Mouse (Mus musculus) limb, embryonic 15.5 days (tissue): Measurements from ENCODE around the gene Snapc4. TPM values are rescaled to one million over a fixed set of nuclear protein-coding genes. Genes with fewer than 3 reads are reported as not detected.
"Not testable (repeated sequence)": the region's sequence is repeated elsewhere in the genome, so short reads cannot be mapped to it uniquely, and the experiment has no call there.

Experiments used
- ATAC-seq: fragments of 200-750 bp; cut with Nextera tagmentation; 2 replicates; pipeline ENCODE4 v1.8.0; 2017; ENCODE audit warnings: low read depth, moderate TSS enrichment; ENCODE audit not compliant: insufficient number of reproducible peaks, low FRiP score, low TSS enrichment
- H3K27ac ChIP-seq: fragments of 300-500 bp; sonication (generic); 2 replicates; pipeline ENCODE4 v1.5.1; 2015; ENCODE audit warnings: moderate library complexity, mild to moderate bottlenecking, inconsistent platforms
- H3K27me3 ChIP-seq: fragments of 300-500 bp; sonication (generic); 2 replicates; pipeline ENCODE4 v1.6.1; 2015; ENCODE audit warnings: inconsistent platforms
- H3K36me3 ChIP-seq: fragments of 300-500 bp; sonication (generic); 2 replicates; pipeline ENCODE4 v1.6.1; 2015; ENCODE audit warnings: inconsistent platforms
- H3K4me1 ChIP-seq: fragments of 300-500 bp; sonication (generic); 2 replicates; pipeline ENCODE4 v1.6.1; 2015; ENCODE audit warnings: inconsistent platforms
- H3K4me2 ChIP-seq: fragments of 300-500 bp; sonication (generic); 2 replicates; pipeline ENCODE4 v1.6.1; 2015; ENCODE audit warnings: mild to moderate bottlenecking, inconsistent platforms
- H3K4me3 ChIP-seq: fragments of 300-500 bp; sonication (generic); 2 replicates; pipeline ENCODE4 v1.5.1; 2015; ENCODE audit warnings: mild to moderate bottlenecking, inconsistent platforms
- H3K9ac ChIP-seq: fragments of 300-500 bp; sonication (generic); 2 replicates; pipeline ENCODE4 v1.6.1; 2015; ENCODE audit warnings: inconsistent platforms
- H3K9me3 ChIP-seq: fragments of 300-500 bp; sonication (generic); 2 replicates; pipeline ENCODE4 v1.6.1; 2016; ENCODE audit warnings: inconsistent platforms
- WGBS: fragments of 180-500 bp; shearing (Covaris S2); methylation state at CpG from one replicate; pipeline ENCODE4 v1.1.7; 2015; 5-methylcytosine and 5-hydroxymethylcytosine counted together
- polyA plus RNA-seq: library from polyadenylated mRNA; unstranded; fragments of >200 nt; fragmentation: Nextera tagmentation; extraction: Ambion mirVana; gene quantifications from 2 replicates; pipeline ENCODE4 v1.2.1, GENCODE M21; 2015

The Snapc4 gene
- polyA plus RNA-seq, 1 experiment from 2014 or later = 25.8 TPM

- H3K9ac ChIP-seq = no peak overlapping the region
- H3K4me2 ChIP-seq = no peak overlapping the region
- no peak overlapping the region for H3K27ac ChIP-seq
- no peak for ATAC-seq
- H3K36me3 ChIP-seq = peaks cover 57% of the 10 kb centered on the region
- H3K4me1 ChIP-seq = peaks cover 17% of the 10 kb centered on the region
- WGBS = 84% methylated on average over 1 of the region's 1 CpGs
- no peaks in the 10 kb centered on the region for H3K27me3 ChIP-seq
- H3K9me3 ChIP-seq = no peaks in the 10 kb centered on the region
- H3K4me3 ChIP-seq = no peak overlapping the region
These were observed 21.8 kb upstream of the Snapc4 start for GRCm38 (mm10) chr2:26402265-26402664.

GRCm38 (mm10) chr2:26401023-26401422, 20.6 kb upstream of the Snapc4 start:
- ATAC-seq = no peak
- no peaks in the 10 kb centered on the region for H3K27me3 ChIP-seq
- H3K36me3 ChIP-seq = peaks cover 70% of the 10 kb centered on the region
- no peak overlapping the region for H3K9ac ChIP-seq
- H3K4me1 ChIP-seq = peaks cover 5% of the 10 kb centered on the region
- H3K27ac ChIP-seq = no peak overlapping the region
- no peak overlapping the region for H3K4me2 ChIP-seq
- no peak overlapping the region for H3K4me3 ChIP-seq
- no peaks in the 10 kb centered on the region for H3K9me3 ChIP-seq
- WGBS = 85% methylated on average over 4 of the region's 4 CpGs

DNA sequence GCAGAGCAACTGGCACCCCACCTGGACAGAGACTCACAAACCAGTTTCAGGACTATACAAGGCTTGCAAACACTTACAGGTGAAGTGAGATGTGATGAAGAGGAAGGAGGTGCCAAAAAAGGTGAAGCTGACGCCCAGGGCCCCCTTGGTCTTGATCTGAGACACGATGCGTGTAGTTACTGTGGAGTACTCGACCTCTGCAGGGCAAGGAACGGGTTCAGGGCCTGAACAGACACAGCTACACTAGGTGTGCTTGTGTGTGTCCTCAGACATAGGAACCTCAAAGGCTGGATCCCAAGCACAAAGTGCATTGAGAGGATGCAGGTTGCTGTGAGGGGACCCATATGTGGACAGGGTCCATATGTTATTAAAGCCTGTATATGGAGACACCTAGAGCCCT, 19.8 kb upstream of the Snapc4 start:
- Histone ChIP-seq H3K9me3 (no peaks in the 10 kb centered on the region), H3K4me2 (no peak overlapping the region), H3K4me3 (no peak overlapping the region), H3K36me3 (peaks cover 77% of the 10 kb centered on the region), H3K4me1 (no peaks in the 10 kb centered on the region), H3K27ac (no peak overlapping the region), H3K9ac (no peak overlapping the region), H3K27me3 (no peaks in the 10 kb centered on the region)
- ATAC-seq = no peak
- WGBS = 88% methylated on average over 5 of the region's 5 CpGs

DNA sequence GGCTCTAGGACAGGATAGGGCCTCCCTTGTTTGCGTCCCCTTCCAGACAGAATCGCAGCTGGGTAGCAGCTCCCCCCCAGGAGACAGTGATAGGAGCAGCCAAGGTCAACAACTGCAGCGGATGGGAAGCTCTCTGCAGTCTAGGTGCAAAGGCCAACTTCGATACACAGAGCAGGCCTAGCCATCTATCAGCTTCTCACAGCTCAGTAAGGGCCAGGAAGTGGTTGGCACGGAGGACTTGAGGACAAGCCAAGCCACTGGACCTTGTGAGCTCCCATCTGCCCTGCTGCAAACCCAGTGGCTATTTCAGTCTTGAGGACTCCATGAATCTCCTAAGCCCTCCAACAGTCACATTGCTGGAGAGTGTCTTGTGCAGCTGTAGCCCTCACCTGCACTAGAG, 19.2 kb upstream of the Snapc4 start:
- Histone ChIP-seq H3K4me2 (no peak overlapping the region), H3K4me1 (no peaks in the 10 kb centered on the region), H3K36me3 (peaks cover 84% of the 10 kb centered on the region), H3K9me3 (no peaks in the 10 kb centered on the region), H3K27me3 (no peaks in the 10 kb centered on the region), H3K27ac (no peak overlapping the region), H3K9ac (0 out of 2 replicates have a peak overlapping the region, but pooled peaks have one; percentile 2), H3K4me3 (no peak overlapping the region)
- 86% methylated on average over 5 of the region's 5 CpGs for WGBS
- ATAC-seq = no peak

DNA sequence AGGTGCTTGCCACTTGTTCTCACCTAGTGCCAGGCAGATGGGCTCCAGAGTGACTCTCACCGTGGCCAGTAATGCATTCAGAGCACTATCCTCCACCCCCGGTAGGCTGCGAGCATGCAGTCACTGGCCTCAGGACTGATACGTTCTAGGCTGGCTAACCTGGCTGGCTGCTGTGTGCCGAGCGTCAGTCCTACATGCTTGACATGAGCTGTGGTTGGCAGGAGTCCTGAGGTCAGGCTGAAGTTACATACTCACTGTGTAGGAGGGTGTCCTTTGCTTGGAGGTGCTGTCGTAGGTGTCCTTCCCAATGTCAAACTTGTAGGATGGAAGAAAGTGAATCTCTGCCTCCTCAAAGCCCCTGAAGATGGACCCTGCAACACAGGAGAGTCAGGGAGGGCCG, 18.5 kb upstream of the Snapc4 start:
- H3K36me3 ChIP-seq = peaks cover 90% of the 10 kb centered on the region
- WGBS = 86% methylated on average over 8 of the region's 8 CpGs
- no peak overlapping the region for H3K9ac ChIP-seq
- no peaks in the 10 kb centered on the region for H3K9me3 ChIP-seq
- ATAC-seq = no peak
- no peak overlapping the region for H3K27ac ChIP-seq
- H3K27me3 ChIP-seq = no peaks in the 10 kb centered on the region
- no peak overlapping the region for H3K4me2 ChIP-seq
- no peak overlapping the region for H3K4me3 ChIP-seq
- H3K4me1 ChIP-seq = no peaks in the 10 kb centered on the region

DNA sequence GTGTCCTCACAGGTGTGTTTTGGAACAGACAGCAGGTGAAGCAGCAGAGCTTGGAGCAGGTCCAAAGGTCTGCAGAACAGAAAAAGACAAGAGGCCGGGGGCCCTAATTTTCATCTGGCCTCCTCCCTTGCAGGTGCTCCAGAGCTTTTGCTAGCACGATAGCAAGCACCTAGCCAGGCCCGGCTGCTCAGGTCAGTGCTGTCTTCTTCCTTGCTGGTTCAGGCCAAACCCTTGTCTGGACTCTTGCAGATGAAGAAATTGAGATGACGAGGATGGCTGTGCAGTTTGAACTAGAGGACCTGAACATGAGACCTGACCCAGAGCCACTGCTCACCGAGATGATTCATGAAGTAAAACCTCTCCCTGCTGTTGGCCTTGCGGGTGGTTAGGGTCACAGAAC, 11.2 kb upstream of the Snapc4 start:
- ATAC-seq = no peak
- Histone ChIP-seq H3K27ac (no peak overlapping the region), H3K4me3 (no peak overlapping the region), H3K4me1 (peaks cover 21% of the 10 kb centered on the region), H3K9ac (no peak overlapping the region), H3K27me3 (no peaks in the 10 kb centered on the region), H3K9me3 (no peaks in the 10 kb centered on the region), H3K36me3 (peaks cover 74% of the 10 kb centered on the region), H3K4me2 (no peak overlapping the region)
- 93% methylated on average over 6 of the region's 6 CpGs for WGBS

DNA sequence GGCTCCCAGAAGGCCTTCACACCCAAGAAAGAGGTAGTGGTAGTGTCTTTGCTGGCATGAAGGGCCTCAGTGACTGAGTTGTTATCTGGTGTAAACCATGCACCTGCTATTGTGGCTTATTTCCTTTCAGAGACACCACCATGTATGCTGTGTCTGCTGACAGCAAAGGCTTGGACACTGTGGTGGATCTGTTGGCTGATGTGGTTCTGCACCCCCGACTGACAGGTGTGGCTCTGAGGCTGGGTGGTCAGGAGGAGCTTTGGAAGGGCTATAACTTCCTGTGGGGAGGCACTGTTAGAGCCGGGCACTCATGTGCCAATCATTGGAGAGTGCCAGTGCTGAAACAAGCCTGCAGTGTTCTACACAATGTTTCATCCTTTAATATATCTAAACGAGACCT, 10.5 kb upstream of the Snapc4 start:
- Histone ChIP-seq H3K27me3 (no peaks in the 10 kb centered on the region), H3K36me3 (peaks cover 74% of the 10 kb centered on the region), H3K9me3 (no peaks in the 10 kb centered on the region), H3K4me1 (peaks cover 21% of the 10 kb centered on the region), H3K27ac (no peak overlapping the region), H3K4me3 (no peak overlapping the region), H3K9ac (no peak overlapping the region), H3K4me2 (no peak overlapping the region)
- 82% methylated on average over 3 of the region's 3 CpGs for WGBS
- ATAC-seq = no peak

- peak within 1 kb of the TSS; percentile 98 for H3K4me3 ChIP-seq
- H3K27ac ChIP-seq = peak within 1 kb of the TSS; percentile 79
- H3K27me3 ChIP-seq = no peaks in the 10 kb centered on the region
- peak within 1 kb of the TSS; percentile 91 for H3K4me2 ChIP-seq
- peaks cover 21% of the 10 kb centered on the region for H3K4me1 ChIP-seq
- no peaks in the 10 kb centered on the region for H3K9me3 ChIP-seq
- WGBS = under 1% methylated on average over 56 of the region's 60 CpGs
- peak; percentile 80 for ATAC-seq
- H3K9ac ChIP-seq = peak within 1 kb of the TSS; percentile 88
- peaks cover 74% of the 10 kb centered on the region for H3K36me3 ChIP-seq
These were observed 8.8 kb upstream of the Snapc4 start, which contains the start of the genes Entr1 and Pmpca for GRCm38 (mm10) chr2:26389154-26389690. TSS of gene Entr1 (minus strand) at chr2:26389316. TSS of gene Pmpca (plus strand) at chr2:26389339.

GRCm38 (mm10) chr2:26388682-26389153, 8.3 kb upstream of the Snapc4 start:
- peak overlapping the region; percentile 91 for H3K4me2 ChIP-seq
- peak; percentile 22; the same call in 1 of the 2 replicates for ATAC-seq
- H3K36me3 ChIP-seq = peaks cover 74% of the 10 kb centered on the region
- peaks cover 21% of the 10 kb centered on the region for H3K4me1 ChIP-seq
- no peaks in the 10 kb centered on the region for H3K27me3 ChIP-seq
- no peaks in the 10 kb centered on the region for H3K9me3 ChIP-seq
- H3K4me3 ChIP-seq = peak overlapping the region; percentile 98
- peak overlapping the region; percentile 79 for H3K27ac ChIP-seq
- WGBS = under 1% methylated on average over 43 of the region's 45 CpGs
- peak overlapping the region; percentile 88 for H3K9ac ChIP-seq

DNA sequence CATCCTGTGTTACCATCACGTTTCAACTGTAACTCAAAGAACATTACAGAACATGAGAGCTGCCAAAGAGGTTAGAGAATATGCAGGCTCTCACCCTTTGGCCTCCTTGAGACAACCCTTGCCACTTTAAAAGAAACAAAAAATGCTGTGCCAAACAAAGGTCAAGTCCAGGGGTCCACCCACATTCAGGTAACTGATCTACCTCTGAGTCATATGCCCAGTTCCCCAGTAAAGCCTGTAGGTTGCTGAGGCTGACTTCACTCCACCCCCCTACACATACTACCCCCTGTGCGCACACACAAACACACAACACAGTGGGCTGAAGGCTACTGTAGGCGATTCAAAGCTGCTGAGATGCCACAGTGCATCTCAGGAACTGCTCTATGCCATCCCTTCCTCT, 7.3 kb upstream of the Snapc4 start:
- peaks cover 21% of the 10 kb centered on the region for H3K4me1 ChIP-seq
- no peak overlapping the region for H3K27ac ChIP-seq
- H3K4me2 ChIP-seq = peak overlapping the region; percentile 91
- no peak for ATAC-seq
- peaks cover 74% of the 10 kb centered on the region for H3K36me3 ChIP-seq
- H3K9ac ChIP-seq = no peak overlapping the region
- no peaks in the 10 kb centered on the region for H3K27me3 ChIP-seq
- peak overlapping the region; percentile 98; the same call in 1 of the 2 replicates for H3K4me3 ChIP-seq
- WGBS = 95% methylated on average over 3 of the region's 3 CpGs
- H3K9me3 ChIP-seq = no peaks in the 10 kb centered on the region

GRCm38 (mm10) chr2:26380871-26381270, 418 bp upstream of the Snapc4 start:
- peaks cover 72% of the 10 kb centered on the region for H3K36me3 ChIP-seq
- H3K27ac ChIP-seq, H3K9me3 ChIP-seq, ATAC-seq, H3K9ac ChIP-seq, H3K27me3 ChIP-seq, H3K4me1 ChIP-seq: not testable (repeated sequence)
- peak overlapping the region; percentile 81 for H3K4me3 ChIP-seq
- WGBS = 37% methylated on average over 6 of the region's 6 CpGs
- H3K4me2 ChIP-seq = peak overlapping the region; percentile 84

- WGBS = 94% methylated on average over 8 of the region's 8 CpGs
- no peak overlapping the region for H3K4me3 ChIP-seq
- no peak overlapping the region for H3K9ac ChIP-seq
- no peak for ATAC-seq
- no peaks in the 10 kb centered on the region for H3K4me1 ChIP-seq
- no peak overlapping the region for H3K27ac ChIP-seq
- no peaks in the 10 kb centered on the region for H3K27me3 ChIP-seq
- peaks cover 96% of the 10 kb centered on the region for H3K36me3 ChIP-seq
- H3K9me3 ChIP-seq = no peaks in the 10 kb centered on the region
- no peak overlapping the region for H3K4me2 ChIP-seq
These were observed 8.1 kb downstream of the Snapc4 start for GRCm38 (mm10) chr2:26372396-26372795.

DNA sequence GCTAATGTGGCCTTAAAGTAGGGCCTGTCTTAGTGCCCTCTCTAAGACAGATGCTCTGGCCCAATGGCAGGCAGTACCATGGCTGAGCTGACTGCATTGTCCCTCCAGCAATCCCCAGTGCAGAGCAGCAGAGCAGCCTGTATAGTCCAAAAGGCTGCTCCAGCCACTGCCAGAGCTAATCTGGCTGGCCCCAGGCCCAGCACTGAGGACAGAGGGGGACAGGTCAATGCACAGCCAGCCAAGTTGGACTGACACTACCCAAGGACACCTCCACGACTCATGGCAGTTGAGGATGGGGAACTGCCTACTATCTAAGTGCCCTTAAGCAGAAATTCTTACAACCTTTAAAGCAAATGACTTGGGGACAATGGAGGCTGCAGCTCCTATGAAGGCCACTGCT, 11.9 kb downstream of the Snapc4 start:
- H3K27ac ChIP-seq = no peak overlapping the region
- H3K4me3 ChIP-seq = no peak overlapping the region
- H3K9me3 ChIP-seq = no peaks in the 10 kb centered on the region
- ATAC-seq = no peak
- H3K27me3 ChIP-seq = no peaks in the 10 kb centered on the region
- WGBS = 70% methylated on average over 1 of the region's 1 CpGs
- H3K9ac ChIP-seq = no peak overlapping the region
- H3K36me3 ChIP-seq = peaks cover 97% of the 10 kb centered on the region
- no peak overlapping the region for H3K4me2 ChIP-seq
- peaks cover 12% of the 10 kb centered on the region for H3K4me1 ChIP-seq
